Mouse (Mus musculus): Measurements from ENCODE around the gene Abca6. TPM values are rescaled to one million over a fixed set of nuclear protein-coding genes. Genes with fewer than 3 reads are reported as not detected.

Gene Abca6
- polyA plus RNA-seq, 1 experiment: 1.1 TPM

DNA sequence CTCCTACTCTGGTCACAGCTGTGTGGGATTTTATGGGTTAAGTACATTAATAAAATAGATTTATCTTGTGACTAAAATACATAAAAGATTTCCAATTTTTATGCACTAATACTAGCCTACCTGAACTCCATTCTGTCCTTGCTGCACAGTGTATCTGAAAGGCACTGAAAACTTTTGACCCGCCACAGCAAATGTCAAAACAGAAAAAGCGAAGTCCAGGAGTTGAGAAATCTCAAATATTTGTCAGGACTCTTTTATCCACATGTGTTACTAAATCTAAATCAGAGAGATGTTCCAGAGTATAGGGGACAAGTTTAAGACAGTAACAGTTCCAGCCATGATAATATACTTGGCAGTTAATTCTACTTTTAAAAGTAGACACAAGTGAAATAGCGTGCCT lies 680 bp upstream of the Abca6 start:
- TF ChIP-seq CTCF (IDR thresholded peaks at IDR 0.05; ENCODE audit: borderline replicate concordance, insufficient read depth, low read depth, low read length) (no peak), POLR2A (IDR thresholded peaks at IDR 0.05; ENCODE audit: borderline replicate concordance, insufficient read depth, low read length) (no peak)
- Histone ChIP-seq H3K27me3 (ENCODE audit: control insufficient read depth, insufficient read depth, low read length) (no peaks in the 10 kb centered on the region), H3K4me1 (ENCODE audit: control insufficient read depth, insufficient read depth, low read length) (no peaks in the 10 kb centered on the region), H3K27ac (ENCODE audit: insufficient read depth, low read length) (no peak overlapping the region), H3K4me3 (replicated peaks; ENCODE audit: insufficient read depth, low read depth, low read length) (no peak overlapping the region)
- 89% methylated on average over 3 of the region's 3 CpGs for WGBS
- no peak for DNase-seq

DNA sequence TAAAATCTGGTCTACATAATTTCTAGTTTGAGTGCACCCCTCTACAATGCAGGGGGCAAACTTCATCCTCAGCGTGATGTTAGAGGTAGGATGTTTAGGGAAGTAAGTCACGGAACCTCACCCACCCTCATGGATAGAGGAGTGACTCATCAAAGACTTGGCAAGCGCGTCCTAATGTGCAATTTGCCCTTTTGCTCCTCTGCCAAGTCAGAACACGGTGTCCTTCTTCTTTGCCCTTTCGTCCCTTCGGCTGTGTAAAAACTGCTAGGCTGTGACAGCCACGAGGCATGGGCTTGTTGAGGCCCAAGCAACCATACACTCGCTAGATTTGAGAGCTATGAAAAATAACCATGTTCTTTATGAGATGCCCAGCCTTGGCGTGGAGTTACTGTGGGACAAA lies 6.8 kb downstream of the Abca6 start:
- Histone ChIP-seq H3K4me1 (ENCODE audit: control insufficient read depth, insufficient read depth, low read length) (no peaks in the 10 kb centered on the region), H3K27ac (ENCODE audit: insufficient read depth, low read length) (no peak overlapping the region), H3K27me3 (ENCODE audit: control insufficient read depth, insufficient read depth, low read length) (no peaks in the 10 kb centered on the region), H3K4me3 (replicated peaks; ENCODE audit: insufficient read depth, low read depth, low read length) (no peak overlapping the region)
- no peak for DNase-seq
- WGBS: 52% methylated on average over 10 of the region's 10 CpGs
- TF ChIP-seq CTCF (IDR thresholded peaks at IDR 0.05; ENCODE audit: borderline replicate concordance, insufficient read depth, low read depth, low read length) (no peak), POLR2A (IDR thresholded peaks at IDR 0.05; ENCODE audit: borderline replicate concordance, insufficient read depth, low read length) (no peak)

DNA sequence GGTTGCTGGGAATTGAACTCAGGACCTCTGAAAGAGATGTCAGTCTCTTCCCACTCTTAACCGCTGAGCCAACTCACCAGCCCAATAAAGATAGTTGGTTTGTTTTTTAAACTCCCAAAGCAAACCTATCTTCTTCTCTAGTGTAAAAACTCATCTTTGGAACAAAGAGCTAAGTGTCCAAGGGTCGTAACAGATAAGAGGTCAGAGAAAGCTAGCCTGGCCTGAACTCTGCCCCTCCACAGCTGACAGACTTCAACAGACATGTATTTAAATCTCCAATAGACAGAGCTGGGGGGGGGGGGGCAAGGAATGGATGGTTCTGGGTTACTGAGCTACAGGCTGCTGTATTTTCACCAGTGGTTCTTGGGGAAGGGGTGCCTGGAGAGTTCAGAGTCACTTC lies 14.1 kb downstream of the Abca6 start:
- no peaks in the 10 kb centered on the region for H3K4me1 ChIP-seq (ENCODE audit: control insufficient read depth, insufficient read depth, low read length)
- TF ChIP-seq POLR2A (IDR thresholded peaks at IDR 0.05; ENCODE audit: borderline replicate concordance, insufficient read depth, low read length) (no peak), CTCF (IDR thresholded peaks at IDR 0.05; ENCODE audit: borderline replicate concordance, insufficient read depth, low read depth, low read length) (no peak)
- no peak overlapping the region for H3K4me3 ChIP-seq (replicated peaks; ENCODE audit: insufficient read depth, low read depth, low read length)
- no peak for DNase-seq
- WGBS: 96% methylated on average over 2 of the region's 2 CpGs
- no peaks in the 10 kb centered on the region for H3K27me3 ChIP-seq (ENCODE audit: control insufficient read depth, insufficient read depth, low read length)
- H3K27ac ChIP-seq (ENCODE audit: insufficient read depth, low read length): no peak overlapping the region

DNA sequence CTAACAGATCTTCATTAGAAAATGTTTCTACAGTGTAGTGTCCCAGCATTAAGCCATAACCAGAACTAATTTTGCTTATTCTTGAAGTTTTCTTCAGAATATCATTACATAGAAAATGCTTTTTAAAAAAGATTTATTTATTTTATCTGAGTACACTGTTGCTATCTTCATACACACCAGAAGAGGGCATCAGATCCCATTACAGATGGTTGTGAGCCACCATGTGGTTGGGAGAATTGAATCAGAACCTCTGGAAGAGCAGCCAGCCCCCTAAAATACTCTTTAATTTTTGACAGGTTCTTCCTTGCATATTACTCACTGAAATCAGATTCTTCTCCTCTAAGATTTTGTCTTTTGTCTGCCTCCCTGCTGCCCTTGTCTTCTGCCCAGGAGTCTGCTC lies 18.6 kb downstream of the Abca6 start:
- H3K27me3 ChIP-seq (ENCODE audit: control insufficient read depth, insufficient read depth, low read length): no peaks in the 10 kb centered on the region
- no peak for DNase-seq
- no peak overlapping the region for H3K4me3 ChIP-seq (replicated peaks; ENCODE audit: insufficient read depth, low read depth, low read length)
- H3K4me1 ChIP-seq (ENCODE audit: control insufficient read depth, insufficient read depth, low read length): no peaks in the 10 kb centered on the region
- no peak for TF ChIP-seq POLR2A (IDR thresholded peaks at IDR 0.05; ENCODE audit: borderline replicate concordance, insufficient read depth, low read length)
- no peak for TF ChIP-seq CTCF (IDR thresholded peaks at IDR 0.05; ENCODE audit: borderline replicate concordance, insufficient read depth, low read depth, low read length)
- H3K27ac ChIP-seq (ENCODE audit: insufficient read depth, low read length): no peak overlapping the region

DNA sequence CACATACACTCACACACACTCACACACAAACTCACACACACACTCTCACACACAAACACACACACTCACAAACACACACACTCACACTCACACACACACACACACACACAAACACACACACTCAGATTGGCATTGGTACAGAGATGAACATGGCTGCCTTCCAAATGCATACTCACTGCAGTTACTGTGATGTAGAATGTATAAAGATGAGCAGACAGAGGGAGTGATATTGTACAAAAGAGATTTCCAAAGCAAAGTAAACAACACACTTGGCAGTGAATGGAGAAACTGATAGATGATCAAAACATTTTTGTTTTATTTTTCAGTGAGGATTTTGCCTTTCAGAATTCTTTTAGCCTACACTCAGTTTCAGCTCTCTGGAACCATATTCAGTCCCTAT lies 34.5 kb downstream of the Abca6 start:
- no peaks in the 10 kb centered on the region for H3K4me1 ChIP-seq (ENCODE audit: control insufficient read depth, insufficient read depth, low read length)
- no peak overlapping the region for H3K4me3 ChIP-seq (replicated peaks; ENCODE audit: insufficient read depth, low read depth, low read length)
- H3K27me3 ChIP-seq (ENCODE audit: control insufficient read depth, insufficient read depth, low read length): no peaks in the 10 kb centered on the region
- no peak for DNase-seq
- TF ChIP-seq CTCF (IDR thresholded peaks at IDR 0.05; ENCODE audit: borderline replicate concordance, insufficient read depth, low read depth, low read length) (no peak), POLR2A (IDR thresholded peaks at IDR 0.05; ENCODE audit: borderline replicate concordance, insufficient read depth, low read length) (no peak)
- H3K27ac ChIP-seq (ENCODE audit: insufficient read depth, low read length): no peak overlapping the region

DNA sequence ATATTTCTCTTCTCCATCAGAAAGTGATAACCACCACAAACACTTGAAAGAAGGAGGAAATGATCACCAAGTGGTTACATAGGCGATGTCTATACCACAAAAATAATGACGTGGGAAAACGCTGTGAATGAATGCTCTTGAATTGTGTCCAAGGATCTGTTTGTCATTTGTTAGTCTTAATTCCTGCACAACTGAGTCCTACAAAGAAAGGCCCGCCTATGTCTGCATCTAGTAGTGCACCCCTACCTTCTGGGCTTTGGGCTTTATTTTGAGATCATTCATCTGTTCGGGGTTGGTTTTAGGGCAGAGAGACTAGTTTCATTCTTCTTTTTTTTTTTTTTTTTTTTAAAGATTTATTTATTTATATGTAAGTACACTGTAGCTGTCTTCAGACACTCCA lies 47.6 kb downstream of the Abca6 start:
- no peaks in the 10 kb centered on the region for H3K4me1 ChIP-seq (ENCODE audit: control insufficient read depth, insufficient read depth, low read length)
- no peak overlapping the region for H3K27ac ChIP-seq (ENCODE audit: insufficient read depth, low read length)
- WGBS: 91% methylated on average over 5 of the region's 5 CpGs
- H3K4me3 ChIP-seq (replicated peaks; ENCODE audit: insufficient read depth, low read depth, low read length): no peak overlapping the region
- TF ChIP-seq CTCF (IDR thresholded peaks at IDR 0.05; ENCODE audit: borderline replicate concordance, insufficient read depth, low read depth, low read length) (no peak), POLR2A (IDR thresholded peaks at IDR 0.05; ENCODE audit: borderline replicate concordance, insufficient read depth, low read length) (no peak)
- no peaks in the 10 kb centered on the region for H3K27me3 ChIP-seq (ENCODE audit: control insufficient read depth, insufficient read depth, low read length)
- DNase-seq: no peak

DNA sequence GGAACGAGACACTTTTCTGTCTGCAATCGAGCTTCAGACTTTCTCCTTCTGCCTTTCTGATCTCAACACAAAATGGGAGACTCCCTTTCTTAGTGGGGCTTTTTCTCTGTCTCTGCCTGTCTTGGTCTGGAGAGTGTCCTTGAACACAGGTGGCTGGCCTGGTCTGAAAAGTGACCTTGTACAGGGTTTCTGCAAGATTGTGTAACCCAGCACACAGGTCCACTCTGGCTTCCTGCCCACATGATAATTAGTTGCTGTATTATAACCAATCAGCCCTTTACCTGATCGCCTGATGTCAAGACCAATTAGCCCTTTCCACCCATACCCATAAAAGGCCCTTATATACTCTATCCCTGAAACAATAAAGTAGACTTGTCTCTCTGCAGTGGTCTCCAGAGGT lies 52.7 kb downstream of the Abca6 start:
- no peaks in the 10 kb centered on the region for H3K4me1 ChIP-seq (ENCODE audit: control insufficient read depth, insufficient read depth, low read length)
- no peak for DNase-seq
- no peak overlapping the region for H3K27ac ChIP-seq (ENCODE audit: insufficient read depth, low read length)
- no peak overlapping the region for H3K4me3 ChIP-seq (replicated peaks; ENCODE audit: insufficient read depth, low read depth, low read length)
- 84% methylated on average over 3 of the region's 3 CpGs for WGBS
- TF ChIP-seq POLR2A (IDR thresholded peaks at IDR 0.05; ENCODE audit: borderline replicate concordance, insufficient read depth, low read length) (no peak), CTCF (IDR thresholded peaks at IDR 0.05; ENCODE audit: borderline replicate concordance, insufficient read depth, low read depth, low read length) (no peak)
- no peaks in the 10 kb centered on the region for H3K27me3 ChIP-seq (ENCODE audit: control insufficient read depth, insufficient read depth, low read length)

DNA sequence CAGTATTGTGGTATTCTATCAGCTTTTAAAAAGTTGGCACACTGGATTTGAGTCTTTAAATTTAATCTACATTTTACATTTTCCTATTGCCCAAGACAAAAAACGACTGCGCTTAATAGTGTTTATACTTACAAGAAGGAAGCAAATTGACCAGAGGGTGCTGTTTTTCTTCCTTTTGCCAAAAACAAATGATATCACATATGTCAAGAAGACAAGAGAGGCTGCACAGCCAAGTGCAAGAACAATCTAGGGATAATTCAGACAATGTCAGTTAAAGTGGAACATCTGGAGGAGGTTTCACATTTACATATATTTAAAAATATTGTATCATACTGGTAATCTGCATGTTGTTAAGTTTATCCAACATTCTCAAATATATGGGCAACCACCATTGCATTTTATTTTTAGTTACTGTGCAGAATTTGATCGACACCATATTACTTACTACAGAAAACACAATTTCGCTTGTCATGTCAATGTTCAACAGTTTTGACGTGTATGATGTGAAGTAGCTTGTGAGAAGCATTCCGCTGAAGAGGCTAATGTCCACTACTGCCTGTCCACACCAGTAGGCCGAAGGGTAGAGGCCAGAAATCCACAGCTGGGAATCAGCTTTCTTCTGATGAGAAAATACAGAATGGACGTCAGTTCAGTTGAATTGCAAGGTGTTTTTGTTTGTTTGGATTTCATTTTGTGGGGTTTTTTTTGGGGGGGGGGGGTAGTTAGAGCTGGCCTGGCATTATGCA lies 54.8 kb downstream of the Abca6 start:
- Histone ChIP-seq H3K4me1 (ENCODE audit: control insufficient read depth, insufficient read depth, low read length) (no peaks in the 10 kb centered on the region), H3K4me3 (replicated peaks; ENCODE audit: insufficient read depth, low read depth, low read length) (no peak overlapping the region), H3K27ac (ENCODE audit: insufficient read depth, low read length) (no peak overlapping the region), H3K27me3 (ENCODE audit: control insufficient read depth, insufficient read depth, low read length) (no peaks in the 10 kb centered on the region)
- DNase-seq: no peak
- no peak for TF ChIP-seq POLR2A (IDR thresholded peaks at IDR 0.05; ENCODE audit: borderline replicate concordance, insufficient read depth, low read length)
- TF ChIP-seq CTCF (IDR thresholded peaks at IDR 0.05; ENCODE audit: borderline replicate concordance, insufficient read depth, low read depth, low read length): no peak
- 86% methylated on average over 8 of the region's 8 CpGs for WGBS

All from cerebellum, adult 2 months (tissue).